In genomic region chr15:59845158-59845739, GRCm38 (mm10) we compare ENCODE assay signal across 14 mouse cellular contexts.
DNase-seq lines count a peak whose midpoint lies in the region; ATAC-seq and TF ChIP-seq lines count a peak whose summit lies in the region.
"Had no signal": no experiment of that assay in that cellular context is flagged by ENCODE, and none has a peak within 500 bp of the region (broad histone marks: within the 10 kb centered on the region; RNA-seq: fewer than 3 reads in every experiment).

No protein-coding gene starts in this region.

- no peaks in the 10 kb centered on the region for H3K36me3 ChIP-seq in lung, postnatal 0 days (ENCODE audit: insufficient read depth, low read length)
- no peaks in the 10 kb centered on the region for H3K36me3 ChIP-seq in myocyte (ENCODE audit: control insufficient read depth, insufficient read depth)
- H3K36me3 ChIP-seq: embryonic facial prominence, embryonic 12.5 days; forebrain, embryonic 15.5 days had no signal

- DNase-seq in gastrocnemius, adult 2 months, result peak; percentile 47
- no peak for DNase-seq in gastrocnemius, postnatal 10 days
- DNase-seq in lung, postnatal 0 days (ENCODE audit: low spot score), result peak; percentile 57
- DNase-seq in lung, postnatal 14 days, result no peak
- peak; percentile 79 for DNase-seq in adipocyte (ENCODE audit: low spot score)
- no peak for DNase-seq in neural tube, embryonic 10.5 days (ENCODE audit: extremely low spot score, low spot score)
- no peak for DNase-seq in frontal cortex, postnatal 36 days (ENCODE audit: low spot score in 2 of 2)
- DNase-seq: cerebellum, postnatal 10 days; kidney, postnatal 36 days; right cerebral cortex, adult 18-20 months had no signal

- H3K27me3 ChIP-seq in lung, postnatal 0 days (replicated peaks; ENCODE audit: insufficient read depth, low read length), result no peaks in the 10 kb centered on the region
- no peaks in the 10 kb centered on the region for H3K27me3 ChIP-seq in myocyte (ENCODE audit: control insufficient read depth, insufficient read depth, insufficient read length)
- H3K27me3 ChIP-seq: embryonic facial prominence, embryonic 12.5 days; forebrain, embryonic 15.5 days had no signal

- intact Hi-C loops in gastrocnemius, adult 2 months (cut with DNase I), result no loop called here

- H3K4me3 ChIP-seq in gastrocnemius, adult 2 months, result no peak overlapping the region
- no peak overlapping the region for H3K4me3 ChIP-seq in lung, postnatal 0 days (ENCODE audit: low read depth, low read length)
- no peak overlapping the region for H3K4me3 ChIP-seq in myocyte
- H3K4me3 ChIP-seq: embryonic facial prominence, embryonic 12.5 days; forebrain, embryonic 15.5 days had no signal

- TF ChIP-seq EP300 in lung, postnatal 0 days (IDR thresholded peaks at IDR 0.05), result peak; percentile 57

- WGBS in lung, postnatal 0 days, result 60% methylated on average over 7 of the region's 7 CpGs

- H3K27ac ChIP-seq in gastrocnemius, adult 2 months, result peak overlapping the region; percentile 28
- no peak overlapping the region for H3K27ac ChIP-seq in lung, postnatal 0 days (ENCODE audit: low read length)
- H3K27ac ChIP-seq: embryonic facial prominence, embryonic 12.5 days; forebrain, embryonic 15.5 days had no signal

- TF ChIP-seq POLR2A in myocyte (IDR thresholded peaks at IDR 0.05; ENCODE audit: insufficient read length, low read depth), result no peak

- no peak for TF ChIP-seq CTCF in gastrocnemius, adult 2 months (IDR thresholded peaks at IDR 0.05)
- TF ChIP-seq CTCF in lung, postnatal 0 days (IDR thresholded peaks at IDR 0.05), result no peak

- H3ac ChIP-seq in myocyte (ENCODE audit: control insufficient read depth, insufficient read length), result no peak overlapping the region

- no peak overlapping the region for H3K4me2 ChIP-seq in lung, postnatal 0 days (replicated peaks; ENCODE audit: low read depth, low read length)
- peak overlapping the region; percentile 46 for H3K4me2 ChIP-seq in myocyte (ENCODE audit: low read depth)
- H3K4me2 ChIP-seq: embryonic facial prominence, embryonic 12.5 days; forebrain, embryonic 15.5 days; liver, embryonic 11.5 days had no signal

- no peaks in the 10 kb centered on the region for H3K9me3 ChIP-seq in lung, postnatal 0 days (ENCODE audit: low read length)
- H3K9me3 ChIP-seq: embryonic facial prominence, embryonic 12.5 days; forebrain, embryonic 15.5 days had no signal

- no peak overlapping the region for H3K9ac ChIP-seq in lung, postnatal 0 days (replicated peaks; ENCODE audit: low read depth)
- H3K9ac ChIP-seq: embryonic facial prominence, embryonic 12.5 days; forebrain, embryonic 15.5 days had no signal

- no peaks in the 10 kb centered on the region for H3K79me2 ChIP-seq in myocyte (ENCODE audit: control insufficient read depth, insufficient read depth)

- no peaks in the 10 kb centered on the region for H3K4me1 ChIP-seq in lung, postnatal 0 days (ENCODE audit: insufficient read depth, low read depth, low read length)
- H3K4me1 ChIP-seq: embryonic facial prominence, embryonic 12.5 days had no signal

- peak; percentile 67 for ATAC-seq in lung, postnatal 0 days
- ATAC-seq: forebrain, embryonic 15.5 days had no signal

TF ChIP-seq in myocyte, 11 proteins besides CTCF, POLR2A, EP300 and RAD21:
- TF ChIP-seq CEBPB (IDR thresholded peaks at IDR 0.05; ENCODE audit: insufficient read depth, poor library complexity, severe bottlenecking) (peak; percentile 62; the same call in 1 of the 2 replicates), E2F4 (IDR thresholded peaks at IDR 0.05; ENCODE audit: insufficient read depth) (no peak), MYOD1 (IDR thresholded peaks at IDR 0.05; ENCODE audit: control insufficient read depth in 1 of 3, insufficient read length in 2 of 3, low read depth in 2 of 3) (no peak), POLR2AphosphoS2 (IDR thresholded peaks at IDR 0.05; ENCODE audit: insufficient read length, low read depth) (no peak), TCF3 (IDR thresholded peaks at IDR 0.05; ENCODE audit: insufficient read length, low read depth) (no peak), TCF12 (IDR thresholded peaks at IDR 0.05; ENCODE audit: insufficient read depth, poor library complexity, severe bottlenecking) (no peak), MAX (IDR thresholded peaks at IDR 0.05; ENCODE audit: low read depth) (no peak), USF1 (IDR thresholded peaks at IDR 0.05; ENCODE audit: low read depth) (peak; percentile 41), MYOG (IDR thresholded peaks at IDR 0.05; ENCODE audit: control insufficient read depth in 1 of 3, insufficient read depth in 1 of 3, insufficient read length in 2 of 3, low read depth in 2 of 3) (no peak)
TF ChIP-seq in myocyte: peak in this region for 2.

Comparison
In these comparisons a context has a peak if more than half of its experiments do, and no peak if none do; other contexts are left out.
1. DNase-seq: peak in gastrocnemius, adult 2 months (single experiment), lung, postnatal 0 days (single experiment) and adipocyte (single experiment); none in gastrocnemius, postnatal 10 days (single experiment), lung, postnatal 14 days (single experiment), neural tube, embryonic 10.5 days (single experiment) and frontal cortex, postnatal 36 days (0 of 2).